Mouse (Mus musculus): ENCODE results near the gene Drd5. TPM values are rescaled to one million over a fixed set of nuclear protein-coding genes. Genes with fewer than 3 reads are reported as not detected.
A peak's percentile ranks its signal among the peaks of the same experiment; 100 is the strongest.

The Drd5 gene
- not detected in 2 replicates for polyA plus RNA-seq (2014; fragmentation: Nextera tagmentation; extraction: Ambion mirVana)

GRCm38 (mm10) chr5:38318966-38319786 lies at the start of gene Drd5:
Drd5 (plus strand) TSS chr5:38319367.
- no peak; the same call in 1 of the 2 replicates for ATAC-seq (ENCODE audit: insufficient number of reproducible peaks, insufficient read depth, low FRiP score, low read depth)
- H3K36me3 ChIP-seq (ENCODE audit: control insufficient read depth, insufficient read depth, low read length) = no peaks in the 10 kb centered on the region
- 3% methylated on average over 55 of the region's 67 CpGs for WGBS
- peak within 1 kb of the TSS; percentile 57 for H3K4me2 ChIP-seq (replicated peaks; ENCODE audit: low read depth, low read length)
- H3K9me3 ChIP-seq (ENCODE audit: control insufficient read depth, low read depth, low read length) = no peaks in the 10 kb centered on the region
- no peak within 1 kb of the TSS for H3K27ac ChIP-seq (ENCODE audit: low read length)
- peak within 1 kb of the TSS; percentile 29 for H3K4me3 ChIP-seq (ENCODE audit: low read depth, low read length)
- H3K4me1 ChIP-seq (ENCODE audit: control insufficient read depth, insufficient read depth, low read length) = 0 out of 2 replicates have a peak, but pooled peaks cover 2% of the 10 kb centered on the region
- H3K27me3 ChIP-seq (ENCODE audit: control insufficient read depth, insufficient read depth, low read length) = peaks cover 34% of the 10 kb centered on the region
- no peak within 1 kb of the TSS for H3K9ac ChIP-seq (replicated peaks; ENCODE audit: low read depth, low read length)

GRCm38 (mm10) chr5:38270942-38271341 lies 48.2 kb upstream of the Drd5 start:
- no peak overlapping the region for H3K9ac ChIP-seq (replicated peaks; ENCODE audit: low read depth, low read length)
- H3K4me2 ChIP-seq (replicated peaks; ENCODE audit: low read depth, low read length) = no peak overlapping the region
- no peak overlapping the region for H3K27ac ChIP-seq (ENCODE audit: low read length)
- peaks cover 25% of the 10 kb centered on the region for H3K36me3 ChIP-seq (ENCODE audit: control insufficient read depth, insufficient read depth, low read length)
- no peak overlapping the region for H3K4me3 ChIP-seq (ENCODE audit: low read depth, low read length)
- H3K4me1 ChIP-seq (ENCODE audit: control insufficient read depth, insufficient read depth, low read length) = no peaks in the 10 kb centered on the region
- peaks cover 17% of the 10 kb centered on the region; the same call in 1 of the 2 replicates for H3K27me3 ChIP-seq (ENCODE audit: control insufficient read depth, insufficient read depth, low read length)
- H3K9me3 ChIP-seq (ENCODE audit: control insufficient read depth, low read depth, low read length) = no peaks in the 10 kb centered on the region
- ATAC-seq (ENCODE audit: insufficient number of reproducible peaks, insufficient read depth, low FRiP score, low read depth) = no peak
- 89% methylated on average over 3 of the region's 3 CpGs for WGBS

- no peaks in the 10 kb centered on the region for H3K9me3 ChIP-seq (ENCODE audit: control insufficient read depth, low read depth, low read length)
- peaks cover 11% of the 10 kb centered on the region; the same call in 1 of the 2 replicates for H3K4me1 ChIP-seq (ENCODE audit: control insufficient read depth, insufficient read depth, low read length)
- peaks cover 7% of the 10 kb centered on the region for H3K36me3 ChIP-seq (ENCODE audit: control insufficient read depth, insufficient read depth, low read length)
- no peak overlapping the region for H3K9ac ChIP-seq (replicated peaks; ENCODE audit: low read depth, low read length)
- no peak overlapping the region for H3K27ac ChIP-seq (ENCODE audit: low read length)
- 87% methylated on average over 4 of the region's 4 CpGs for WGBS
- H3K27me3 ChIP-seq (ENCODE audit: control insufficient read depth, insufficient read depth, low read length) = peaks cover 38% of the 10 kb centered on the region
- H3K4me2 ChIP-seq (replicated peaks; ENCODE audit: low read depth, low read length) = no peak overlapping the region
- ATAC-seq (ENCODE audit: insufficient number of reproducible peaks, insufficient read depth, low FRiP score, low read depth) = no peak
- H3K4me3 ChIP-seq (ENCODE audit: low read depth, low read length) = no peak overlapping the region
Observed at GRCm38 (mm10) chr5:38273831-38274230, 45.3 kb upstream of the Drd5 start.

GRCm38 (mm10) chr5:38275771-38276170 lies 43.4 kb upstream of the Drd5 start, which contains the start of gene Otop1:
Otop1 (plus strand) TSS chr5:38275972.
- Histone ChIP-seq H3K9ac (replicated peaks; ENCODE audit: low read depth, low read length) (no peak within 1 kb of the TSS), H3K9me3 (ENCODE audit: control insufficient read depth, low read depth, low read length) (no peaks in the 10 kb centered on the region), H3K4me3 (ENCODE audit: low read depth, low read length) (no peak within 1 kb of the TSS; the same call in 1 of the 2 replicates), H3K36me3 (ENCODE audit: control insufficient read depth, insufficient read depth, low read length) (no peaks in the 10 kb centered on the region; the same call in 1 of the 2 replicates), H3K27me3 (ENCODE audit: control insufficient read depth, insufficient read depth, low read length) (peaks cover 40% of the 10 kb centered on the region), H3K27ac (ENCODE audit: low read length) (no peak within 1 kb of the TSS), H3K4me2 (replicated peaks; ENCODE audit: low read depth, low read length) (peak within 1 kb of the TSS; percentile 37; the same call in 1 of the 2 replicates), H3K4me1 (ENCODE audit: control insufficient read depth, insufficient read depth, low read length) (peaks cover 11% of the 10 kb centered on the region; the same call in 1 of the 2 replicates)
- ATAC-seq (ENCODE audit: insufficient number of reproducible peaks, insufficient read depth, low FRiP score, low read depth) = no peak
- WGBS = 14% methylated on average over 4 of the region's 4 CpGs

- Histone ChIP-seq H3K9ac (replicated peaks; ENCODE audit: low read depth, low read length) (no peak overlapping the region), H3K4me1 (ENCODE audit: control insufficient read depth, insufficient read depth, low read length) (peaks cover 11% of the 10 kb centered on the region; the same call in 1 of the 2 replicates), H3K27ac (ENCODE audit: low read length) (no peak overlapping the region), H3K4me3 (ENCODE audit: low read depth, low read length) (no peak overlapping the region; the same call in 1 of the 2 replicates), H3K27me3 (ENCODE audit: control insufficient read depth, insufficient read depth, low read length) (peaks cover 40% of the 10 kb centered on the region), H3K36me3 (ENCODE audit: control insufficient read depth, insufficient read depth, low read length) (no peaks in the 10 kb centered on the region), H3K4me2 (replicated peaks; ENCODE audit: low read depth, low read length) (no peak overlapping the region), H3K9me3 (ENCODE audit: control insufficient read depth, low read depth, low read length) (no peaks in the 10 kb centered on the region)
- WGBS = 2% methylated on average over 19 of the region's 19 CpGs
- ATAC-seq (ENCODE audit: insufficient number of reproducible peaks, insufficient read depth, low FRiP score, low read depth) = no peak
Observed at GRCm38 (mm10) chr5:38276451-38276850, 42.7 kb upstream of the Drd5 start.

GRCm38 (mm10) chr5:38277098-38277866 lies 41.9 kb upstream of the Drd5 start:
- Histone ChIP-seq H3K4me2 (replicated peaks; ENCODE audit: low read depth, low read length) (peak overlapping the region; percentile 37), H3K9me3 (ENCODE audit: control insufficient read depth, low read depth, low read length) (no peaks in the 10 kb centered on the region), H3K4me1 (ENCODE audit: control insufficient read depth, insufficient read depth, low read length) (peaks cover 11% of the 10 kb centered on the region; the same call in 1 of the 2 replicates), H3K36me3 (ENCODE audit: control insufficient read depth, insufficient read depth, low read length) (no peaks in the 10 kb centered on the region), H3K27ac (ENCODE audit: low read length) (no peak overlapping the region), H3K9ac (replicated peaks; ENCODE audit: low read depth, low read length) (no peak overlapping the region), H3K4me3 (ENCODE audit: low read depth, low read length) (peak overlapping the region; percentile 19), H3K27me3 (ENCODE audit: control insufficient read depth, insufficient read depth, low read length) (peaks cover 40% of the 10 kb centered on the region)
- no peak for ATAC-seq (ENCODE audit: insufficient number of reproducible peaks, insufficient read depth, low FRiP score, low read depth)
- WGBS = 1% methylated on average over 64 of the region's 65 CpGs

GRCm38 (mm10) chr5:38277936-38278600 lies 41.1 kb upstream of the Drd5 start:
- H3K27me3 ChIP-seq (ENCODE audit: control insufficient read depth, insufficient read depth, low read length) = peaks cover 40% of the 10 kb centered on the region
- H3K9me3 ChIP-seq (ENCODE audit: control insufficient read depth, low read depth, low read length) = no peaks in the 10 kb centered on the region
- H3K36me3 ChIP-seq (ENCODE audit: control insufficient read depth, insufficient read depth, low read length) = no peaks in the 10 kb centered on the region
- H3K27ac ChIP-seq (ENCODE audit: low read length) = no peak overlapping the region
- peak overlapping the region; percentile 37; the same call in 1 of the 2 replicates for H3K4me2 ChIP-seq (replicated peaks; ENCODE audit: low read depth, low read length)
- 15% methylated on average over 12 of the region's 12 CpGs for WGBS
- H3K4me3 ChIP-seq (ENCODE audit: low read depth, low read length) = no peak overlapping the region
- peaks cover 11% of the 10 kb centered on the region; the same call in 1 of the 2 replicates for H3K4me1 ChIP-seq (ENCODE audit: control insufficient read depth, insufficient read depth, low read length)
- no peak for ATAC-seq (ENCODE audit: insufficient number of reproducible peaks, insufficient read depth, low FRiP score, low read depth)
- H3K9ac ChIP-seq (replicated peaks; ENCODE audit: low read depth, low read length) = no peak overlapping the region

- no peak for ATAC-seq (ENCODE audit: insufficient number of reproducible peaks, insufficient read depth, low FRiP score, low read depth)
- H3K4me3 ChIP-seq (ENCODE audit: low read depth, low read length) = no peak overlapping the region
- H3K36me3 ChIP-seq (ENCODE audit: control insufficient read depth, insufficient read depth, low read length) = no peaks in the 10 kb centered on the region
- WGBS = 50% methylated on average over 1 of the region's 1 CpGs
- no peak overlapping the region for H3K27ac ChIP-seq (ENCODE audit: low read length)
- no peak overlapping the region for H3K9ac ChIP-seq (replicated peaks; ENCODE audit: low read depth, low read length)
- H3K9me3 ChIP-seq (ENCODE audit: control insufficient read depth, low read depth, low read length) = no peaks in the 10 kb centered on the region
- H3K4me2 ChIP-seq (replicated peaks; ENCODE audit: low read depth, low read length) = no peak overlapping the region
- H3K4me1 ChIP-seq (ENCODE audit: control insufficient read depth, insufficient read depth, low read length) = peaks cover 11% of the 10 kb centered on the region; the same call in 1 of the 2 replicates
- peaks cover 32% of the 10 kb centered on the region for H3K27me3 ChIP-seq (ENCODE audit: control insufficient read depth, insufficient read depth, low read length)
Observed at GRCm38 (mm10) chr5:38280075-38280474, 39.1 kb upstream of the Drd5 start.
